Mouse (Mus musculus): ENCODE data around the gene Kif4. TPM values are rescaled to one million over a fixed set of nuclear protein-coding genes. Genes with fewer than 3 reads are reported as not detected.

The Kif4 gene
- total and polyA plus RNA-seq, 3 experiments = 24.0 to 34.6 (median 29.5) TPM

DNA sequence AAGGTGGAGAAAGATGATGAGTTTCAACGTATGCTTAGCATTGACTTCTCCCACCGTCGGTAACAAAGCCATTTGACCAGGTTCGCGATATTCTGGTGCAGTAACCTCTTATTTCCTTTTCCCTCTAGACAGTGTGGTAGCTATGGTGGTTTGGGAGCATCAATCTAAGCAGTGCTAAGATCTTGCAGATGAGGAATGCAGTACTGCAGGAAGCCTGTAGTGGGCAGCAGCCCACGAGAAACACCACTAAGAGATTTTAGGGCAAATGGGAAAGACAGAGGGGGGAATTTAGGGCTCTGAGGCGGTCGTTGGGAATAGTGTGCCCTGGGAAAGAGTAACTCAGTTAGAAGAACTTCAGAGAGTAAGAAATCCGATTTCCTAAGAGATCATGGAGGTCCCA lies 151.0 kb downstream of the Kif4 start:
- Histone ChIP-seq H3K4me1 (ENCODE audit: control insufficient read depth in 1 of 2, insufficient read depth in 2 of 2) (peaks cover 3 to 5% of the 10 kb centered on the region in 2 experiments; a peak in 1 of 4 replicates), H3K4me3 (replicated peaks in 1 of 3; ENCODE audit: low read depth in 2 of 3, low read length in 2 of 3, poor library complexity in 1 of 3) (peak overlapping the region in 1 of 3 experiments; percentile 66), H3K4me2 (ENCODE audit: insufficient read depth, low read depth, poor library complexity, severe bottlenecking) (peak overlapping the region; percentile 95), H3K9ac (ENCODE audit: insufficient read depth, low read depth) (peak overlapping the region; percentile 40), H3K9me3 (replicated peaks; ENCODE audit: low read length) (no peaks in the 10 kb centered on the region), H3K79me2 (replicated peaks; ENCODE audit: control insufficient read depth, extremely low read depth, insufficient read depth, poor library complexity, severe bottlenecking) (no peaks in the 10 kb centered on the region), H3K27ac (ENCODE audit: insufficient read depth, low read depth) (no peak overlapping the region), H3K36me3 (replicated peaks in 1 of 2; ENCODE audit: control insufficient read depth in 1 of 2, insufficient read depth in 1 of 2, low read length in 1 of 2) (peaks cover 0 to 13% of the 10 kb centered on the region in 2 experiments), H3K27me3 (replicated peaks) (no peaks in the 10 kb centered on the region)
- no peak for TF ChIP-seq MYC (IDR thresholded peaks at IDR 0.05; ENCODE audit: low read depth, low read length)
- no peak for TF ChIP-seq UBTF (IDR thresholded peaks at IDR 0.05; ENCODE audit: low read depth, low read length)
- no peak for TF ChIP-seq SIN3A (IDR thresholded peaks at IDR 0.05; ENCODE audit: low read length)
- TF ChIP-seq PAX5 (IDR thresholded peaks at IDR 0.05; ENCODE audit: low read length) = no peak
- TF ChIP-seq CTCF (conservative IDR thresholded peaks at IDR 0.05 in 1 of 2, IDR thresholded peaks at IDR 0.05 in 1 of 2; ENCODE audit: low read depth in 2 of 2, low read length in 2 of 2) = peak; percentile 53 to 54
- TF ChIP-seq ZC3H11A (IDR thresholded peaks at IDR 0.05; ENCODE audit: low read depth, low read length) = no peak
- no peak for TF ChIP-seq MAX (IDR thresholded peaks at IDR 0.05; ENCODE audit: low read length)
- TF ChIP-seq MXI1 (IDR thresholded peaks at IDR 0.05; ENCODE audit: low read depth, low read length) = no peak
- TF ChIP-seq CHD2 (IDR thresholded peaks at IDR 0.05; ENCODE audit: low read length) = no peak
- no peak for TF ChIP-seq JUND (conservative IDR thresholded peaks at IDR 0.05; ENCODE audit: low read depth, low read length)
- no peak for TF ChIP-seq KAT2A (IDR thresholded peaks at IDR 0.05; ENCODE audit: insufficient replicate concordance, low read length)
- no peak for TF ChIP-seq JUN (IDR thresholded peaks at IDR 0.05; ENCODE audit: insufficient read depth, low read depth, low read length)
- TF ChIP-seq ZMIZ1 (IDR thresholded peaks at IDR 0.05; ENCODE audit: low read depth, low read length) = no peak
- 0 out of 2 replicates have a peak, but pooled peaks have one; percentile 3 for TF ChIP-seq SMC3 (IDR thresholded peaks at IDR 0.05; ENCODE audit: low read depth, low read length)
- no peak for TF ChIP-seq ELF1 (IDR thresholded peaks at IDR 0.05; ENCODE audit: low read depth, low read length)
- no peak for TF ChIP-seq RCOR1 (conservative IDR thresholded peaks at IDR 0.05; ENCODE audit: low read depth, low read length)
- no peak for TF ChIP-seq EP300 (IDR thresholded peaks at IDR 0.05; ENCODE audit: low read length)
- TF ChIP-seq NELFE (IDR thresholded peaks at IDR 0.05; ENCODE audit: low read depth, low read length) = no peak
- no peak for TF ChIP-seq E2F4 (IDR thresholded peaks at IDR 0.05; ENCODE audit: insufficient replicate concordance, low read depth, low read length)
- TF ChIP-seq POLR2AphosphoS2 (IDR thresholded peaks at IDR 0.05; ENCODE audit: low read depth, low read length) = no peak
- no peak for TF ChIP-seq ZNF384 (IDR thresholded peaks at IDR 0.05; ENCODE audit: low read depth, low read length)
- no peak for TF ChIP-seq ETS1 (conservative IDR thresholded peaks at IDR 0.05; ENCODE audit: low read depth, low read length)
- TF ChIP-seq MAZ (IDR thresholded peaks at IDR 0.05; ENCODE audit: low read depth, low read length) = no peak
- TF ChIP-seq USF1 (IDR thresholded peaks at IDR 0.05; ENCODE audit: low read depth, low read length) = no peak
- peak; percentile 43 for TF ChIP-seq RAD21 (IDR thresholded peaks at IDR 0.05; ENCODE audit: low read depth, low read length)
- peak; percentile 37 for DNase-seq (ENCODE audit: extremely low read depth)
- in situ Hi-C loops (cut with MboI; ENCODE audit: low pct_ligation_motif_present, low pct_unique_long_range_greater_than_20kb, low sequenced_read_pairs) = no loop called here
- dilution Hi-C loops (cut with MboI; ENCODE audit: extremely low pct_ligation_motif_present, extremely low pct_unique_long_range_greater_than_20kb, low sequenced_read_pairs) = no loop called here

Other genes starting within 250 kb of the Kif4 start
- not detected in 2 replicates for gene Otud6a, start 196.7 kb upstream of the Kif4 start, total RNA-seq (2012; rRNA removed)
- gene Otud6a, start 196.7 kb upstream of the Kif4 start, total RNA-seq (2014; rRNA removed) = not detected in 2 replicates
- gene Otud6a, start 196.7 kb upstream of the Kif4 start, polyA plus RNA-seq (2012; ENCODE audit: insufficient read length, low read depth) = not detected in 2 replicates
- gene Awat2, start 183.0 kb upstream of the Kif4 start, total RNA-seq (2012; rRNA removed) = 0.92 and 1.1 TPM in 2 replicates
- 1.0 and 2.0 TPM in 2 replicates for gene Awat2, start 183.0 kb upstream of the Kif4 start, total RNA-seq (2014; rRNA removed)
- gene Awat2, start 183.0 kb upstream of the Kif4 start, polyA plus RNA-seq (2012; ENCODE audit: insufficient read length, low read depth) = 0.50 and 0.67 TPM in 2 replicates
- gene Igbp1, start 131.4 kb upstream of the Kif4 start, total RNA-seq (2012; rRNA removed) = 64.2 and 72.7 TPM in 2 replicates
- gene Igbp1, start 131.4 kb upstream of the Kif4 start, total RNA-seq (2014; rRNA removed) = 116 and 124 TPM in 2 replicates
- gene Igbp1, start 131.4 kb upstream of the Kif4 start, polyA plus RNA-seq (2012; ENCODE audit: insufficient read length, low read depth) = 92.6 and 95.0 TPM in 2 replicates
- not detected in 2 replicates for gene Dgat2l6, start 100.9 kb upstream of the Kif4 start, total RNA-seq (2012; rRNA removed)
- 0.07 TPM in 1 of 2 replicates, not detected in the other for gene Dgat2l6, start 100.9 kb upstream of the Kif4 start, total RNA-seq (2014; rRNA removed)
- gene Dgat2l6, start 100.9 kb upstream of the Kif4 start, polyA plus RNA-seq (2012; ENCODE audit: insufficient read length, low read depth) = not detected in 2 replicates
- not detected in 2 replicates for gene Awat1, start 53.5 kb upstream of the Kif4 start, total RNA-seq (2012; rRNA removed)
- gene Awat1, start 53.5 kb upstream of the Kif4 start, total RNA-seq (2014; rRNA removed) = not detected in 2 replicates
- gene Awat1, start 53.5 kb upstream of the Kif4 start, polyA plus RNA-seq (2012; ENCODE audit: insufficient read length, low read depth) = not detected in 2 replicates
- not detected in 2 replicates for gene P2ry4, start 30.9 kb upstream of the Kif4 start, total RNA-seq (2012; rRNA removed)
- gene P2ry4, start 30.9 kb upstream of the Kif4 start, total RNA-seq (2014; rRNA removed) = not detected in 2 replicates
- not detected in 2 replicates for gene P2ry4, start 30.9 kb upstream of the Kif4 start, polyA plus RNA-seq (2012; ENCODE audit: insufficient read length, low read depth)
- gene Arr3, start 20.2 kb upstream of the Kif4 start, total RNA-seq (2012; rRNA removed) = not detected in 2 replicates
- not detected in 2 replicates for gene Arr3, start 20.2 kb upstream of the Kif4 start, total RNA-seq (2014; rRNA removed)
- gene Arr3, start 20.2 kb upstream of the Kif4 start, polyA plus RNA-seq (2012; ENCODE audit: insufficient read length, low read depth) = not detected in 2 replicates
- 33.8 and 47.0 TPM in 2 replicates for gene Pdzd11, start 831 bp downstream of the Kif4 start, total RNA-seq (2012; rRNA removed)
- gene Pdzd11, start 831 bp downstream of the Kif4 start, total RNA-seq (2014; rRNA removed) = 77.0 and 78.9 TPM in 2 replicates
- gene Pdzd11, start 831 bp downstream of the Kif4 start, polyA plus RNA-seq (2012; ENCODE audit: insufficient read length, low read depth) = 62.4 and 77.2 TPM in 2 replicates
- not detected in 2 replicates for gene Gdpd2, start 104.1 kb downstream of the Kif4 start, total RNA-seq (2012; rRNA removed)
- gene Gdpd2, start 104.1 kb downstream of the Kif4 start, total RNA-seq (2014; rRNA removed) = not detected in 2 replicates
- 0.09 TPM in 1 of 2 replicates, not detected in the other for gene Gdpd2, start 104.1 kb downstream of the Kif4 start, polyA plus RNA-seq (2012; ENCODE audit: insufficient read length, low read depth)
- gene Dlg3, start 142.0 kb downstream of the Kif4 start, total RNA-seq (2012; rRNA removed) = 7.6 and 8.4 TPM in 2 replicates
- 8.3 and 8.7 TPM in 2 replicates for gene Dlg3, start 142.0 kb downstream of the Kif4 start, total RNA-seq (2014; rRNA removed)
- gene Dlg3, start 142.0 kb downstream of the Kif4 start, polyA plus RNA-seq (2012; ENCODE audit: insufficient read length, low read depth) = 12.1 and 13.8 TPM in 2 replicates

All from CH12.LX (cell line).